Mouse (Mus musculus): ENCODE measurements around the gene Zfp60. TPM values are rescaled to one million over a fixed set of nuclear protein-coding genes. Genes with fewer than 3 reads are reported as not detected.

Gene Zfp60
- polyA plus RNA-seq, 1 experiment from 2014 or later = 133 TPM

Other genes starting within 250 kb of the Zfp60 start
- gene Sertad1, start 244.5 kb upstream of the Zfp60 start, polyA plus RNA-seq (2015; fragmentation: Nextera tagmentation; extraction: Ambion mirVana) = 6.5 and 7.0 TPM in 2 replicates
- 1.1 and 1.3 TPM in 2 replicates for gene Prx, start 232.1 kb upstream of the Zfp60 start, polyA plus RNA-seq (2015; fragmentation: Nextera tagmentation; extraction: Ambion mirVana)
- 0.24 and 0.67 TPM in 2 replicates for gene Hipk4, start 208.1 kb upstream of the Zfp60 start, polyA plus RNA-seq (2015; fragmentation: Nextera tagmentation; extraction: Ambion mirVana)
- gene Pld3, start 178.2 kb upstream of the Zfp60 start, polyA plus RNA-seq (2015; fragmentation: Nextera tagmentation; extraction: Ambion mirVana) = 109 and 139 TPM in 2 replicates
- 39.1 and 40.2 TPM in 2 replicates for gene 2310022A10Rik, start 178.2 kb upstream of the Zfp60 start, polyA plus RNA-seq (2015; fragmentation: Nextera tagmentation; extraction: Ambion mirVana)
- 83.7 and 99.3 TPM in 2 replicates for gene Akt2, start 139.8 kb upstream of the Zfp60 start, polyA plus RNA-seq (2015; fragmentation: Nextera tagmentation; extraction: Ambion mirVana)
- gene Ttc9b, start 77.5 kb upstream of the Zfp60 start, polyA plus RNA-seq (2015; fragmentation: Nextera tagmentation; extraction: Ambion mirVana) = 56.2 and 65.7 TPM in 2 replicates
- gene Map3k10, start 56.8 kb upstream of the Zfp60 start, polyA plus RNA-seq (2015; fragmentation: Nextera tagmentation; extraction: Ambion mirVana) = 10.6 and 14.3 TPM in 2 replicates
- 13.8 and 14.5 TPM in 2 replicates for gene Zfp607b, start 42.0 kb upstream of the Zfp60 start, polyA plus RNA-seq (2015; fragmentation: Nextera tagmentation; extraction: Ambion mirVana)
- gene Zfp626, start 75.8 kb downstream of the Zfp60 start, polyA plus RNA-seq (2015; fragmentation: Nextera tagmentation; extraction: Ambion mirVana) = 2.4 and 2.7 TPM in 2 replicates
- 12.2 and 14.0 TPM in 2 replicates for gene Zfp59, start 107.2 kb downstream of the Zfp60 start, polyA plus RNA-seq (2015; fragmentation: Nextera tagmentation; extraction: Ambion mirVana)
- 1.9 and 2.1 TPM in 2 replicates for gene Zfp607a, start 126.1 kb downstream of the Zfp60 start, polyA plus RNA-seq (2015; fragmentation: Nextera tagmentation; extraction: Ambion mirVana)
- 18.4 and 19.4 TPM in 2 replicates for gene Zfp974, start 198.1 kb downstream of the Zfp60 start, polyA plus RNA-seq (2015; fragmentation: Nextera tagmentation; extraction: Ambion mirVana)
- 30.1 and 36.6 TPM in 2 replicates for gene Zfp780b, start 247.8 kb downstream of the Zfp60 start, polyA plus RNA-seq (2015; fragmentation: Nextera tagmentation; extraction: Ambion mirVana)